Mouse (Mus musculus): ENCODE measurements around the gene Hps3. TPM values are rescaled to one million over a fixed set of nuclear protein-coding genes. Genes with fewer than 3 reads are reported as not detected.
"Not testable (repeated sequence)": the region's sequence is repeated elsewhere in the genome, so short reads cannot be mapped to it uniquely, and the experiment has no call there.

Gene Hps3
- polyA plus RNA-seq (2016; fragmentation: Nextera tagmentation; extraction: Ambion mirVana) = 12.0 and 14.4 TPM in 2 replicates

- ATAC-seq (ENCODE audit: low FRiP score) = peak; percentile 100
Observed at GRCm38 (mm10) chr3:20034719-20035404, at the start of gene Hps3. Gene Hps3, minus strand, starts transcription at chr3:20035315.

GRCm38 (mm10) chr3:20082161-20082560, 47.0 kb upstream of the Hps3 start:
- Histone ChIP-seq H3K4me1 (no peaks in the 10 kb centered on the region), H3K36me3 (replicated peaks) (peaks cover 22% of the 10 kb centered on the region; the same call in 1 of the 2 replicates), H3K9ac (no peak overlapping the region), H3K4me3 (replicated peaks) (no peak overlapping the region), H3K27ac (no peak overlapping the region), H3K9me3 (no peaks in the 10 kb centered on the region), H3K4me2 (no peak overlapping the region), H3K27me3 (no peaks in the 10 kb centered on the region)
- ATAC-seq (ENCODE audit: low FRiP score) = no peak
- WGBS = 92% methylated on average over 3 of the region's 3 CpGs

More at GRCm38 (mm10) chr3:20034719-20035404, at the start of gene Hps3:
- H3K27ac ChIP-seq = peak within 1 kb of the TSS; percentile 63; the same call in 1 of the 2 replicates
- peaks cover 12% of the 10 kb centered on the region for H3K4me1 ChIP-seq
- H3K9ac ChIP-seq = peak within 1 kb of the TSS; percentile 77
- no peaks in the 10 kb centered on the region for H3K36me3 ChIP-seq (replicated peaks)
- peak within 1 kb of the TSS; percentile 81 for H3K4me3 ChIP-seq (replicated peaks)
- peak within 1 kb of the TSS; percentile 68 for H3K4me2 ChIP-seq
- under 1% methylated on average over 47 of the region's 47 CpGs for WGBS
- no peaks in the 10 kb centered on the region for H3K27me3 ChIP-seq
- no peaks in the 10 kb centered on the region for H3K9me3 ChIP-seq

- H3K27me3 ChIP-seq = no peaks in the 10 kb centered on the region
- no peak overlapping the region for H3K27ac ChIP-seq
- H3K9ac ChIP-seq = no peak overlapping the region
- WGBS = 85% methylated on average over 11 of the region's 11 CpGs
- H3K4me2 ChIP-seq = no peak overlapping the region
- H3K9me3 ChIP-seq = no peaks in the 10 kb centered on the region
- no peaks in the 10 kb centered on the region for H3K4me1 ChIP-seq
- H3K4me3 ChIP-seq (replicated peaks) = no peak overlapping the region
- no peak for ATAC-seq (ENCODE audit: low FRiP score)
- H3K36me3 ChIP-seq (replicated peaks) = peaks cover 29% of the 10 kb centered on the region
Observed at GRCm38 (mm10) chr3:20076145-20077053, 41.3 kb upstream of the Hps3 start.

- ATAC-seq (ENCODE audit: low FRiP score) = no peak; the same call in 1 of the 2 replicates
- Histone ChIP-seq H3K4me1 (peaks cover 6% of the 10 kb centered on the region; the same call in 1 of the 2 replicates), H3K36me3 (replicated peaks) (0 out of 2 replicates have a peak, but pooled peaks cover 2% of the 10 kb centered on the region), H3K9me3 (no peaks in the 10 kb centered on the region), H3K9ac (peak overlapping the region; percentile 66), H3K27ac (peak overlapping the region; percentile 66; the same call in 1 of the 2 replicates), H3K4me3 (replicated peaks) (peak overlapping the region; percentile 74), H3K4me2 (peak overlapping the region; percentile 61), H3K27me3 (no peaks in the 10 kb centered on the region)
- WGBS = under 1% methylated on average over 6 of the region's 9 CpGs
Observed at GRCm38 (mm10) chr3:20058197-20058541, 23.1 kb upstream of the Hps3 start.

GRCm38 (mm10) chr3:20057306-20058196, 22.4 kb upstream of the Hps3 start, which contains the start of gene Hltf:
Gene Hltf, plus strand, starts transcription at chr3:20057811.
- H3K4me3 ChIP-seq (replicated peaks) = peak within 1 kb of the TSS; percentile 74
- peak within 1 kb of the TSS; percentile 61 for H3K4me2 ChIP-seq
- under 1% methylated on average over 49 of the region's 54 CpGs for WGBS

GRCm38 (mm10) chr3:20044736-20045135, 9.6 kb upstream of the Hps3 start:
- not testable (repeated sequence) for H3K9me3 ChIP-seq; H3K4me1 ChIP-seq; H3K27me3 ChIP-seq; H3K9ac ChIP-seq; H3K36me3 ChIP-seq (replicated peaks); H3K27ac ChIP-seq; H3K4me3 ChIP-seq (replicated peaks); ATAC-seq (ENCODE audit: low FRiP score); H3K4me2 ChIP-seq
- WGBS = 63% methylated on average over 3 of the region's 3 CpGs

More at GRCm38 (mm10) chr3:20057306-20058196, 22.4 kb upstream of the Hps3 start, which contains the start of gene Hltf:
- peaks cover 6% of the 10 kb centered on the region; the same call in 1 of the 2 replicates for H3K4me1 ChIP-seq
- no peaks in the 10 kb centered on the region for H3K9me3 ChIP-seq
- 0 out of 2 replicates have a peak, but pooled peaks cover 2% of the 10 kb centered on the region for H3K36me3 ChIP-seq (replicated peaks)
- H3K9ac ChIP-seq = peak within 1 kb of the TSS; percentile 66
- ATAC-seq (ENCODE audit: low FRiP score) = peak; percentile 100
- no peaks in the 10 kb centered on the region for H3K27me3 ChIP-seq
- H3K27ac ChIP-seq = peak within 1 kb of the TSS; percentile 66

GRCm38 (mm10) chr3:20041461-20041860, 6.3 kb upstream of the Hps3 start:
- not testable (repeated sequence) for H3K4me3 ChIP-seq (replicated peaks); H3K9me3 ChIP-seq; H3K4me2 ChIP-seq; H3K27ac ChIP-seq; H3K27me3 ChIP-seq; H3K4me1 ChIP-seq; ATAC-seq (ENCODE audit: low FRiP score); H3K36me3 ChIP-seq (replicated peaks); H3K9ac ChIP-seq
- WGBS = 95% methylated on average over 7 of the region's 7 CpGs

GRCm38 (mm10) chr3:20036069-20036468, 954 bp upstream of the Hps3 start:
- Histone ChIP-seq H3K4me2 (no peak overlapping the region), H3K4me1 (peaks cover 12% of the 10 kb centered on the region), H3K27me3 (no peaks in the 10 kb centered on the region), H3K27ac (no peak overlapping the region), H3K4me3 (replicated peaks) (no peak overlapping the region), H3K36me3 (replicated peaks) (no peaks in the 10 kb centered on the region), H3K9ac (no peak overlapping the region), H3K9me3 (no peaks in the 10 kb centered on the region)
- 75% methylated on average over 4 of the region's 4 CpGs for WGBS
- ATAC-seq (ENCODE audit: low FRiP score) = no peak

- Histone ChIP-seq H3K9ac (peak overlapping the region; percentile 77), H3K4me3 (replicated peaks) (peak overlapping the region; percentile 81), H3K9me3 (no peaks in the 10 kb centered on the region), H3K27ac (no peak overlapping the region), H3K4me2 (peak overlapping the region; percentile 68), H3K4me1 (peaks cover 12% of the 10 kb centered on the region), H3K27me3 (no peaks in the 10 kb centered on the region), H3K36me3 (replicated peaks) (no peaks in the 10 kb centered on the region)
- no peak for ATAC-seq (ENCODE audit: low FRiP score)
- 26% methylated on average over 10 of the region's 10 CpGs for WGBS
Observed at GRCm38 (mm10) chr3:20033761-20034718, 1.1 kb downstream of the Hps3 start.

- Histone ChIP-seq H3K27me3 (no peaks in the 10 kb centered on the region), H3K9ac (no peak overlapping the region), H3K4me2 (no peak overlapping the region), H3K4me1 (peaks cover 12% of the 10 kb centered on the region), H3K4me3 (replicated peaks) (no peak overlapping the region), H3K36me3 (replicated peaks) (no peaks in the 10 kb centered on the region), H3K27ac (no peak overlapping the region), H3K9me3 (no peaks in the 10 kb centered on the region)
- 91% methylated on average over 6 of the region's 6 CpGs for WGBS
- no peak for ATAC-seq (ENCODE audit: low FRiP score)
Observed at GRCm38 (mm10) chr3:20030807-20031206, 4.3 kb downstream of the Hps3 start.

- Histone ChIP-seq H3K9me3 (no peaks in the 10 kb centered on the region), H3K27me3 (no peaks in the 10 kb centered on the region), H3K27ac (no peak overlapping the region), H3K4me3 (replicated peaks) (no peak overlapping the region), H3K4me2 (no peak overlapping the region), H3K4me1 (0 out of 2 replicates have a peak, but pooled peaks cover 2% of the 10 kb centered on the region), H3K36me3 (replicated peaks) (peaks cover 17% of the 10 kb centered on the region), H3K9ac (no peak overlapping the region)
- no peak for ATAC-seq (ENCODE audit: low FRiP score)
- 91% methylated on average over 3 of the region's 3 CpGs for WGBS
Observed at GRCm38 (mm10) chr3:20028640-20029039, 6.5 kb downstream of the Hps3 start.
